Mouse (Mus musculus) heart, adult 8-10 months (tissue): ENCODE data around the gene Arrdc1. TPM values are rescaled to one million over a fixed set of nuclear protein-coding genes. Genes with fewer than 3 reads are reported as not detected.

Experiments
- DNase-seq: peaks from one replicate; pipeline ENCODE4 v3.0.0; 2022; ENCODE audit warnings: low spot score
- total RNA-seq, 4 experiments: library from RNA; stranded (reverse); gene quantifications; 2 replicates each; pipeline ENCODE4 v1.2.4; 2022

The Arrdc1 gene
- total RNA-seq, 4 experiments from 2014 or later, result 3.0 to 6.7 (median 5.4) TPM

- DNase-seq, result no peak
Measured at GRCm38 (mm10) chr2:24925284-24925683, 9.8 kb downstream of the Arrdc1 start.

- DNase-seq, result no peak
Measured at GRCm38 (mm10) chr2:24923561-24923960, 11.5 kb downstream of the Arrdc1 start.

GRCm38 (mm10) chr2:24919839-24920175, 15.2 kb downstream of the Arrdc1 start:
- no peak for DNase-seq

GRCm38 (mm10) chr2:24918930-24919838, 15.9 kb downstream of the Arrdc1 start, which contains the start of gene Ehmt1:
Ehmt1 (minus strand) TSS chr2:24919614.
- peak; percentile 93 for DNase-seq

- DNase-seq, result no peak
Measured at GRCm38 (mm10) chr2:24914762-24915161, 20.3 kb downstream of the Arrdc1 start.

- no peak for DNase-seq
Measured at GRCm38 (mm10) chr2:24912589-24912988, 22.5 kb downstream of the Arrdc1 start.

- DNase-seq, result no peak
Measured at GRCm38 (mm10) chr2:24912189-24912588, 22.9 kb downstream of the Arrdc1 start.

- no peak for DNase-seq
Measured at GRCm38 (mm10) chr2:24910481-24910880, 24.6 kb downstream of the Arrdc1 start.

- DNase-seq, result no peak
Measured at GRCm38 (mm10) chr2:24905653-24906155, 29.3 kb downstream of the Arrdc1 start.

- no peak for DNase-seq
Measured at GRCm38 (mm10) chr2:24904823-24905652, 30.0 kb downstream of the Arrdc1 start.

- DNase-seq, result no peak
Measured at GRCm38 (mm10) chr2:24902999-24903398, 32.1 kb downstream of the Arrdc1 start.

GRCm38 (mm10) chr2:24901055-24901454, 34.0 kb downstream of the Arrdc1 start:
- DNase-seq, result no peak

- no peak for DNase-seq
Measured at GRCm38 (mm10) chr2:24899292-24899691, 35.8 kb downstream of the Arrdc1 start.

GRCm38 (mm10) chr2:24896761-24897160, 38.3 kb downstream of the Arrdc1 start:
- DNase-seq, result no peak

GRCm38 (mm10) chr2:24894211-24894610, 40.8 kb downstream of the Arrdc1 start:
- DNase-seq, result no peak

GRCm38 (mm10) chr2:24892318-24892717, 42.7 kb downstream of the Arrdc1 start:
- DNase-seq, result no peak

- DNase-seq, result peak; percentile 14
Measured at GRCm38 (mm10) chr2:24890541-24891447, 44.3 kb downstream of the Arrdc1 start.

GRCm38 (mm10) chr2:24888895-24889294, 46.2 kb downstream of the Arrdc1 start:
- DNase-seq, result no peak

GRCm38 (mm10) chr2:24880686-24881085, 54.4 kb downstream of the Arrdc1 start:
- DNase-seq, result no peak
